Mouse (Mus musculus): Measurements from ENCODE around the gene Rora.
"Not testable (repeated sequence)": the region's sequence is repeated elsewhere in the genome, so short reads cannot be mapped to it uniquely, and the experiment has no call there.

Gene Rora

DNA sequence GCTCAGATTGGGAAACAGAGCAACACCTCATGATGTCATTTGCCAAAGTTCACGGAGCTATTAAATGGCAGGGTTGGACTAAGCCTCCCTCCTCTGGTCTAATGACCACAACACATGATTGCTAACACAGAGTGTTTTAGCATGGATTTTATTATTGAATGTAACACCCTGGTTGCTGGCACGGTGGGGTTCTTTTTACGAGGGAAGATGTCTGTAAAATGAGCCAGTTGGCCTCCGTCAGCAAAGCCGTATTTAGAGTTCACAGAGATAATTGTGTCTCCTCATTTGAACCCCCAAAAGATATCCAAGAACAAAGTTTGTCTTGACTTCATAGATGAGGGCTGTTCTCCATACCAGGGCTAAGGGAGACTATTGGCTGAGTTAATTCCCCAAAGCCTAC is 398.3 kb downstream of the Rora start:
- Histone ChIP-seq H3K36me3 (ENCODE audit: control insufficient read depth, insufficient read depth, low read length, poor library complexity, severe bottlenecking) (no peaks in the 10 kb centered on the region), H3K27me3 (ENCODE audit: control insufficient read depth, insufficient read depth, low read length, poor library complexity, severe bottlenecking) (no peaks in the 10 kb centered on the region)
- no peak for DNase-seq (ENCODE audit: low read depth, low spot score)

GRCm38 (mm10) chr9:69055302-69055701 is 401.7 kb downstream of the Rora start:
- DNase-seq (ENCODE audit: low read depth, low spot score) = no peak
- no peaks in the 10 kb centered on the region for H3K36me3 ChIP-seq (ENCODE audit: control insufficient read depth, insufficient read depth, low read length, poor library complexity, severe bottlenecking)
- no peaks in the 10 kb centered on the region for H3K27me3 ChIP-seq (ENCODE audit: control insufficient read depth, insufficient read depth, low read length, poor library complexity, severe bottlenecking)

GRCm38 (mm10) chr9:69071203-69071867 is 417.7 kb downstream of the Rora start:
- Histone ChIP-seq H3K36me3 (ENCODE audit: control insufficient read depth, insufficient read depth, low read length, poor library complexity, severe bottlenecking) (no peaks in the 10 kb centered on the region), H3K27me3 (ENCODE audit: control insufficient read depth, insufficient read depth, low read length, poor library complexity, severe bottlenecking) (no peaks in the 10 kb centered on the region)
- no peak for DNase-seq (ENCODE audit: low read depth, low spot score)

GRCm38 (mm10) chr9:69073271-69073670 is 419.7 kb downstream of the Rora start:
- Histone ChIP-seq H3K36me3 (ENCODE audit: control insufficient read depth, insufficient read depth, low read length, poor library complexity, severe bottlenecking) (no peaks in the 10 kb centered on the region), H3K27me3 (ENCODE audit: control insufficient read depth, insufficient read depth, low read length, poor library complexity, severe bottlenecking) (no peaks in the 10 kb centered on the region)
- no peak for DNase-seq (ENCODE audit: low read depth, low spot score)

DNA sequence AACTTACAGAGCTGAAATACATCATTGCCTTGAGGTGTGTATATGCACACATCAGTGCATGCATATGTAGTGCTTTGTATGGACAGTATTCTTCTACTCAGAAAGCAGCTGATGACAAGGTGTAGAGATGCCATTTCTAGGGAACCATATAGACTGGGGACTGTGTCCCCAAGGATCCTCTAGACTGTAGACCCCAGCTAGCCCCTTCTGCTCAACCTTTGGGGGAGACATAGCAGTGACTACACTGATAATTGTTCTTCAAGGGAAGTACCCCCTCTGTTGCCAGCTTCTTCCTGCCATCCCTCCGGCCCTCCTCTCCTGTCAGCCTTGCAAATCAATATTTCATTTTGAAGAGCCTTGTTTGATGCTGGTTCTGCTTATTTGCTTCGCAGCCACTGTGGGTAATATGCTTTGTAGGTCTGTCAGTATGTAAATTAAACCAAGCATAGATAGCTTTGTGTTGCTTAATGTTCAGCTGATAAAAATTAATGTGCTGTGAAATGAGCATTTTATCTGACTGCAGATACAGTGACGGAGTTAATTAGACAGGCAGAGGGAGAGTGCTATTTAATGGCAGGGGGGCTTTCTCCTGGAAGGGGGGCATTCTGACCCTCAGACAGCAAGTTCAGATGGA is 430.6 kb downstream of the Rora start:
- no peak for DNase-seq (ENCODE audit: low read depth, low spot score)
- Histone ChIP-seq H3K27me3 (ENCODE audit: control insufficient read depth, insufficient read depth, low read length, poor library complexity, severe bottlenecking) (no peaks in the 10 kb centered on the region), H3K36me3 (ENCODE audit: control insufficient read depth, insufficient read depth, low read length, poor library complexity, severe bottlenecking) (no peaks in the 10 kb centered on the region)

GRCm38 (mm10) chr9:69084720-69085661 is 431.4 kb downstream of the Rora start:
- DNase-seq (ENCODE audit: low read depth, low spot score) = no peak
- no peaks in the 10 kb centered on the region for H3K36me3 ChIP-seq (ENCODE audit: control insufficient read depth, insufficient read depth, low read length, poor library complexity, severe bottlenecking)
- H3K27me3 ChIP-seq (ENCODE audit: control insufficient read depth, insufficient read depth, low read length, poor library complexity, severe bottlenecking) = no peaks in the 10 kb centered on the region

- DNase-seq (ENCODE audit: low read depth, low spot score) = no peak
- H3K27me3 ChIP-seq (ENCODE audit: control insufficient read depth, insufficient read depth, low read length, poor library complexity, severe bottlenecking) = no peaks in the 10 kb centered on the region
- no peaks in the 10 kb centered on the region for H3K36me3 ChIP-seq (ENCODE audit: control insufficient read depth, insufficient read depth, low read length, poor library complexity, severe bottlenecking)
Observed at GRCm38 (mm10) chr9:69086844-69087243, 433.3 kb downstream of the Rora start.

DNA sequence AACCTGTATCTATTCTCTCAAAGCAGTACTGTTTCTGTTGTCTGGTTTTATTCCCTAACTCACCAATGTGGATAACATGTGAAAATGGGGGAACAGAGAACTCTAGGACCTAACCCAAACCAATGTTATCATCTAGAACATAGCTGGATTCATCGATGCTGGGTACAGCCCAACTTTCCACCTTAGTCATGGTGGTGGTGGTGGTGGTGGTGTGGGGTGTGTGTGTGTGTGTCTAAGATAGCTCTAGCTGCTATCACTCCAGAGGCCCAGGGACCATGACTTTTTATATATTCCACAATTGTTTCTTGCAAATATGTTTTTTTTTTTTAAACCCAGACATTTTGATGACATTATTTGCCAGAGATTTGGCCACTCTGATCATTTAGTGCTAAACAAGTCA is 433.7 kb downstream of the Rora start:
- Histone ChIP-seq H3K36me3 (ENCODE audit: control insufficient read depth, insufficient read depth, low read length, poor library complexity, severe bottlenecking) (no peaks in the 10 kb centered on the region), H3K27me3 (ENCODE audit: control insufficient read depth, insufficient read depth, low read length, poor library complexity, severe bottlenecking) (no peaks in the 10 kb centered on the region)
- DNase-seq (ENCODE audit: low read depth, low spot score) = no peak

DNA sequence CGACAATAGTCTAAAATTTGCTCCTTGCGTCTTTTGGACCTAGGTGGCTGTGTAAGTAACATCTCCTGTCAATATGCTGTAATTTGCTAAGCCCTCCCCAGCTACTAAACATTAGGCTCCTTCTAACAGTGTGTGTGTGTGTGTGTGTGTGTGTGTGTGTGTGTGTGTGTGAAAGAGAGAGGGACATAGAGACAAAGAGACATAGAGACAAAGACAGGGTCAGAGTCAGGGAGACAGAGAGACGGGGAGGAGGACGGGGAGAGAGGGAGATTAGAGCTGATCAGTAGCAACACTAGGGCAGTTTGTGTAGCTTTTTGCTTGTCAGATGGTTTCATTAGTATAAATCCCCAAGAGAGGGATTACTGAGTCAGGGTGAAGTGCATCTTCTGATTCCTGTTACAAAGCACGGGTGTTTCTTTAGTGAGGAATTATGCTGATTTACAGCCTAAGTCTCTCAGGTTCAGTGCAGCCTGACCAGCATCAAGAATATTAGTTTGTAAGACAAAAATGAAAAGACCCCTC is 437.2 kb downstream of the Rora start:
- DNase-seq (ENCODE audit: low read depth, low spot score) = no peak
- no peaks in the 10 kb centered on the region for H3K36me3 ChIP-seq (ENCODE audit: control insufficient read depth, insufficient read depth, low read length, poor library complexity, severe bottlenecking)
- no peaks in the 10 kb centered on the region for H3K27me3 ChIP-seq (ENCODE audit: control insufficient read depth, insufficient read depth, low read length, poor library complexity, severe bottlenecking)

GRCm38 (mm10) chr9:69092119-69093013 is 438.8 kb downstream of the Rora start:
- DNase-seq (ENCODE audit: low read depth, low spot score) = no peak
- Histone ChIP-seq H3K36me3 (ENCODE audit: control insufficient read depth, insufficient read depth, low read length, poor library complexity, severe bottlenecking) (no peaks in the 10 kb centered on the region), H3K27me3 (ENCODE audit: control insufficient read depth, insufficient read depth, low read length, poor library complexity, severe bottlenecking) (no peaks in the 10 kb centered on the region)

DNA sequence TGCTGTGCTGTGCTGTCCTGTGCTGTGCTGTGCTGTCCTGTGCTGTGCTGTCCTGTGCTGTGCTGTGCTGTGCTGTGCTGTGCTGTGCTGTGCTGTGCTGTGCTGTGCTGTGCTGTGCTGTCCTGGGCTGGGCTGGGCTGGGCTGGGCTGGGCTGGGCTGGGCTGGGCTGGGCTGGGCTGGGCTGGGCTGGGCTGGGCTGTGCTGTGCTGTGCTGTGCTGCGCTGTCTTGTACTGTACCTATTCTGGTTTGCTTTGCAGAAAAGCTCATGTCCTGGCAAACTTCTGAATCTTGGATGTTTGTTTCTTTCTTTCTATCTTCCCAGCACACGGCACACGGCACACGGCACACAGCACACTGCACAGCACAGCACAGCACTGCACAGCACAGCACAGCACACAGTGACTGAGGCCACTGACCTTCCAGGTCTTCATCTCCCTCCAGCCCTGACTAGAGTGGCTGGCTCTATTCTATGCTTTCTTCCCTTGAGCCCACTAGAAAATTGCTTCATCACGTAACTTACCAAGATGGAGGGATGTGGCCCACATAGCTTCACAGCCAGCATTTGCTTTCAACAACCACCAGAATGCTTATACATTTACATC is 446.7 kb downstream of the Rora start:
- not testable (repeated sequence) for H3K27me3 ChIP-seq (ENCODE audit: control insufficient read depth, insufficient read depth, low read length, poor library complexity, severe bottlenecking); H3K36me3 ChIP-seq (ENCODE audit: control insufficient read depth, insufficient read depth, low read length, poor library complexity, severe bottlenecking); DNase-seq (ENCODE audit: low read depth, low spot score)

GRCm38 (mm10) chr9:69104321-69104720 is 450.7 kb downstream of the Rora start:
- DNase-seq (ENCODE audit: low read depth, low spot score) = no peak
- H3K36me3 ChIP-seq (ENCODE audit: control insufficient read depth, insufficient read depth, low read length, poor library complexity, severe bottlenecking) = no peaks in the 10 kb centered on the region
- H3K27me3 ChIP-seq (ENCODE audit: control insufficient read depth, insufficient read depth, low read length, poor library complexity, severe bottlenecking) = no peaks in the 10 kb centered on the region

DNA sequence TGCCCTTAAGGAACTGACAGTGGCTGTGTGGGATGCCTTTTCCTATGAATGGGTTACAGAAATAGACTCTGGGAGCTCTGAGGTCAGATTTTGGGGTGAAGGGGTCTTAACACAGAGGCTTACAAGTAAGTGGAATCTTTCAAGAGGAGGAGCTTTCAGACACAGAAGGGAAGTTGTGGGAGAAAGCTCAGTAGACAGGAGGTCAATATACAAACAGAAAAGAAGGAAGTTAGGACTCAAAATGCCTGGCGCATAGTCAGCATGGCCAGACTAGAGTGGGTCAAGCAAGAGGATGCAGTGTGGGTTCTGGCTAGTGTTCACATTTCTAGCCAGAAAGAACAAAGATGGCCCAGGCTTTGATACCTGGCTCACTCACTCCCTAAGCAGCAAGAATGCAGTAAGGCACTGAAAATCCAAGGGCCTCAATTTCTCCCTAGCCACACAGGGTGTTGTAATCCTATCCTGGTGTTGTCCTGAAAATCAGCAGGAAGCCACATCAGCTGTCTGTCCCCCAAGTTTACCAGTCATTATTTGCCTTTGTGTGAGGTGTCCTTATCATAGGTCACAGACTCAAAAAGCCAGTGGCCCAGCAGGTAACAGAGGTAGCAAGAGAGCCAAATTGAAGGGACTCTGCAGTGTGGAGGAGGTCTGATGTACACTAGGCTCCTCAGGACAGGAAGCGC is 456.2 kb downstream of the Rora start:
- no peak for DNase-seq (ENCODE audit: low read depth, low spot score)
- Histone ChIP-seq H3K36me3 (ENCODE audit: control insufficient read depth, insufficient read depth, low read length, poor library complexity, severe bottlenecking) (no peaks in the 10 kb centered on the region), H3K27me3 (ENCODE audit: control insufficient read depth, insufficient read depth, low read length, poor library complexity, severe bottlenecking) (no peaks in the 10 kb centered on the region)

All from splenic B cell, adult 2 months (primary cell).